Mouse (Mus musculus) thymus, postnatal 14 days (tissue): Measurements from ENCODE around the gene Mapt.
"Not testable (repeated sequence)": the region's sequence is repeated elsewhere in the genome, so short reads cannot be mapped to it uniquely, and the experiment has no call there.

Experiments used
- DNase-seq: peaks from one replicate; pipeline ENCODE4 v3.0.0; 2021

The Mapt gene

GRCm38 (mm10) chr11:104231041-104231911 is at the start of gene Mapt:
Gene Mapt, plus strand, starts transcription at chr11:104231390.
- peak; percentile 73 for DNase-seq

GRCm38 (mm10) chr11:104182141-104182540 is 49.0 kb upstream of the Mapt start:
- no peak for DNase-seq

- DNase-seq, result no peak
Measured at GRCm38 (mm10) chr11:104186135-104186836, 44.9 kb upstream of the Mapt start, which contains the start of gene Sppl2c. Gene Sppl2c, plus strand, starts transcription at chr11:104186327.

GRCm38 (mm10) chr11:104186837-104187150 is 44.4 kb upstream of the Mapt start:
- DNase-seq, result no peak

GRCm38 (mm10) chr11:104187766-104188165 is 43.4 kb upstream of the Mapt start:
- no peak for DNase-seq

- no peak for DNase-seq
Measured at GRCm38 (mm10) chr11:104190008-104190407, 41.2 kb upstream of the Mapt start.

GRCm38 (mm10) chr11:104195382-104195781 is 35.8 kb upstream of the Mapt start:
- no peak for DNase-seq

- DNase-seq, result peak; percentile 56
Measured at GRCm38 (mm10) chr11:104195791-104196190, 35.4 kb upstream of the Mapt start.

GRCm38 (mm10) chr11:104197861-104198260 is 33.3 kb upstream of the Mapt start:
- peak; percentile 12 for DNase-seq

- no peak for DNase-seq
Measured at GRCm38 (mm10) chr11:104203271-104203670, 27.9 kb upstream of the Mapt start.

- DNase-seq, result no peak
Measured at GRCm38 (mm10) chr11:104206573-104206972, 24.6 kb upstream of the Mapt start.

GRCm38 (mm10) chr11:104209041-104209440 is 22.1 kb upstream of the Mapt start:
- DNase-seq, result no peak

- DNase-seq, result no peak
Measured at GRCm38 (mm10) chr11:104211251-104211650, 19.9 kb upstream of the Mapt start.

GRCm38 (mm10) chr11:104214128-104214527 is 17.1 kb upstream of the Mapt start:
- not testable (repeated sequence) for DNase-seq

- DNase-seq, result no peak
Measured at GRCm38 (mm10) chr11:104218075-104218474, 13.1 kb upstream of the Mapt start.

- DNase-seq, result no peak
Measured at GRCm38 (mm10) chr11:104220291-104220690, 10.9 kb upstream of the Mapt start.

GRCm38 (mm10) chr11:104221751-104222150 is 9.4 kb upstream of the Mapt start:
- DNase-seq, result no peak

- no peak for DNase-seq
Measured at GRCm38 (mm10) chr11:104223301-104223700, 7.9 kb upstream of the Mapt start.

- DNase-seq, result no peak
Measured at GRCm38 (mm10) chr11:104229391-104229790, 1.8 kb upstream of the Mapt start.

GRCm38 (mm10) chr11:104230066-104230778 is 968 bp upstream of the Mapt start:
- DNase-seq, result no peak

GRCm38 (mm10) chr11:104232141-104233061 is 1.2 kb downstream of the Mapt start:
- DNase-seq, result peak; percentile 30

- DNase-seq, result no peak
Measured at GRCm38 (mm10) chr11:104233101-104233500, 1.9 kb downstream of the Mapt start.
